Mouse (Mus musculus) testis, adult 2 months (tissue): Measurements from ENCODE around the gene Omp.

Experiments
- CTCF ChIP-seq: fragments of 200-500 bp; IDR thresholded peaks from 2 replicates; pipeline ENCODE4 v1.5.1; 2012; ENCODE audit warnings: low read depth, mild to moderate bottlenecking, inconsistent platforms, low read length, moderate library complexity; ENCODE audit not compliant: control insufficient read depth, insufficient read depth, insufficient replicate concordance
- POLR2A ChIP-seq: fragments of 200-500 bp; IDR thresholded peaks from 2 replicates; pipeline ENCODE4 v1.6.1; 2012; ENCODE audit warnings: low read depth, mild to moderate bottlenecking, inconsistent platforms, low read length, moderate library complexity; ENCODE audit not compliant: control insufficient read depth

DNA sequence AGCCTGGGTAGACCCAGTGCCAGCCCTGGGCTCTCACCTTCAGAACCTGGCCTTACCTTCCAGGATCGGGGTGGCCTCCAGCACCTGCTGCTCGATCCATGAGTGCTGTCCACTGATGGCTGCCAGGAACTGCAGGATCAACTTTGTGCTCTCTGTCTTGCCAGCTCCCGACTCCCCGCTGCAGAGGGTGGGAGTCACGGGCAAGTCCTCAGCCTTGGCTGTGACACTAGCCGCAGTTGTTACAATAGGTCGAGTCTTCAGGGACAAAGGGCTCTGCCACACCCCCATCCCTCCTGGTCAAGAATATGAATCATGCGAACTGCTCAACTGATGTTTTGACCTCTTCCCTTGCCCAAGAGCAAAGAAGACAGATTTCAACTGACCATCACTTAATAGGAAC lies 47.7 kb downstream of the Omp start:
- no peak for TF ChIP-seq POLR2A
- TF ChIP-seq CTCF, result no peak
